Mouse (Mus musculus): ENCODE data around the gene Rnf17.

DNA sequence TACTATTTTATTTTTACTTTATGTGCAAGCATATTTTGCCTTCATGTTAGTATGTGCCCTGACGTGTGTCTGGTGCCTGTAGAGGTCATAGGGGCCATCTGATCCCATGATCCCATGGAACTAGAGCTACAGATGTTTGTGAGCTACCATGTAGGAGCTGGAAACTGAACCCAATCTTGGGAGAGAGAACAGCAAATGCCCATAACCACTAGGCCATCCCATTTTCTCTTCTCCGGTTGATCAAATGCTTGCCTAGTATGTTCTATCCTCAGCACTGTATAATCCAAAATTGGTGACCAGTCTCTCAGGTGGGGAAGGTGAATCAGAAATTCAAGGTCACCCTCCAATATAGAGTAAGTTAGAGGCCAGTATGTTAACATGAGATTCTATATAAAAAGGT lies 170.2 kb downstream of the Rnf17 start:
- no peak for TF ChIP-seq CTCF (IDR thresholded peaks at IDR 0.05; ENCODE audit: low read depth)
- TF ChIP-seq EP300 (IDR thresholded peaks at IDR 0.05; ENCODE audit: low read depth): no peak
